ENCODE assay signal across 10 mouse cellular contexts in the genomic region with DNA sequence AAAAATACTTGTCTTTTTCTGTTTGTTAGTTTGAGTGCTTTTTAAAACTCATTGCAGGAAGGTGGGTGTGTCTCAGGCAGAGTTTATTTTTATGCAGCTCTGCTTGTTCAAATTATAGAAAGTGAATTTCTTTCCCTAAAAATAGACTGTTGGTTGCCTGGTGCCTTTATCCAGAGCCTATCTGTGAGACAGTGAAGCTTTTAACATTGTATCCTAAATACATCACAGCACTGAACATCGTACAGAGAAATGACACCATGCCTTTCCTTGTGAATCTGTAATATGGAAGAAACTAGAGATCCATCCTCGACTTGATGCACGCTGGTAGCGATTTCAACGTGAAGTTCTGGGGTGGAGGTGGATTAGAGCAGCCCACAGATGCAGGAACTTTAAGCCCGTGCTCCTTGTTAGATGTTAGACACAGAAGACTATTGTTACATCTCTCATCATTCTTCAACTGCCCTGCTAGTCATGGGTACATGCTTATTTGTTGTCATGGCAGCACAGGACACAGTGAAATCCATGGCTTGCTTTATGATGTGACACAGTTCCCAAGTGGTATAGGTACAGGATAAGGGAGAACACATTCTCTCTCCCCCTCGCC. TPM values are rescaled to one million over a fixed set of nuclear protein-coding genes. Genes with fewer than 3 reads are reported as not detected.
DNase-seq lines count a peak whose midpoint lies in the region; ATAC-seq lines count a peak whose summit lies in the region.
"Had no signal": no experiment of that assay in that cellular context is flagged by ENCODE, and none has a peak within 500 bp of the region (broad histone marks: within the 10 kb centered on the region; RNA-seq: fewer than 3 reads in every experiment).

No protein-coding gene starts in this region.

- no peaks in the 10 kb centered on the region for H3K4me1 ChIP-seq in embryonic facial prominence, embryonic 11.5 days (ENCODE audit: control insufficient read depth, insufficient read depth, low read length)
- peaks cover 6% of the 10 kb centered on the region; the same call in 1 of the 2 replicates for H3K4me1 ChIP-seq in embryonic facial prominence, embryonic 10.5 days
- H3K4me1 ChIP-seq in hindbrain, embryonic 13.5 days (replicated peaks): peaks cover 6% of the 10 kb centered on the region; the same call in 1 of the 2 replicates
- peaks cover 5% of the 10 kb centered on the region; the same call in 1 of the 2 replicates for H3K4me1 ChIP-seq in midbrain, embryonic 13.5 days (replicated peaks)
- H3K4me1 ChIP-seq: liver, embryonic 13.5 days had no signal

- H3K27me3 ChIP-seq in embryonic facial prominence, embryonic 11.5 days (ENCODE audit: control insufficient read depth, insufficient read depth, low read length): no peaks in the 10 kb centered on the region
- no peaks in the 10 kb centered on the region for H3K27me3 ChIP-seq in embryonic facial prominence, embryonic 10.5 days (replicated peaks; ENCODE audit: low read depth, poor library complexity, severe bottlenecking)
- no peaks in the 10 kb centered on the region for H3K27me3 ChIP-seq in hindbrain, embryonic 13.5 days
- H3K27me3 ChIP-seq in midbrain, embryonic 13.5 days: no peaks in the 10 kb centered on the region
- H3K27me3 ChIP-seq: liver, embryonic 13.5 days had no signal

- no peaks in the 10 kb centered on the region for H3K36me3 ChIP-seq in embryonic facial prominence, embryonic 11.5 days (replicated peaks; ENCODE audit: control insufficient read depth, insufficient read depth, low read depth, low read length)
- no peaks in the 10 kb centered on the region for H3K36me3 ChIP-seq in embryonic facial prominence, embryonic 10.5 days (replicated peaks)
- H3K36me3 ChIP-seq in hindbrain, embryonic 13.5 days: no peaks in the 10 kb centered on the region
- H3K36me3 ChIP-seq in midbrain, embryonic 13.5 days: no peaks in the 10 kb centered on the region
- H3K36me3 ChIP-seq: liver, embryonic 13.5 days had no signal

- H3K4me3 ChIP-seq in embryonic facial prominence, embryonic 11.5 days (ENCODE audit: low read depth, low read length): no peak overlapping the region
- no peak overlapping the region for H3K4me3 ChIP-seq in embryonic facial prominence, embryonic 10.5 days
- no peak overlapping the region for H3K4me3 ChIP-seq in hindbrain, embryonic 13.5 days
- H3K4me3 ChIP-seq in midbrain, embryonic 13.5 days (replicated peaks): no peak overlapping the region
- H3K4me3 ChIP-seq: liver, embryonic 13.5 days had no signal

- H3K9ac ChIP-seq in embryonic facial prominence, embryonic 11.5 days (replicated peaks; ENCODE audit: low read length): no peak overlapping the region
- H3K9ac ChIP-seq in hindbrain, embryonic 13.5 days: no peak overlapping the region
- no peak overlapping the region for H3K9ac ChIP-seq in midbrain, embryonic 13.5 days (replicated peaks)
- H3K9ac ChIP-seq: liver, embryonic 13.5 days had no signal

- H3K4me2 ChIP-seq in embryonic facial prominence, embryonic 11.5 days (ENCODE audit: low read depth, low read length): no peak overlapping the region
- H3K4me2 ChIP-seq in hindbrain, embryonic 13.5 days: 0 out of 2 replicates have a peak overlapping the region, but pooled peaks have one; percentile 1
- H3K4me2 ChIP-seq in midbrain, embryonic 13.5 days (replicated peaks): no peak overlapping the region
- H3K4me2 ChIP-seq: liver, embryonic 13.5 days had no signal

- no peaks in the 10 kb centered on the region for H3K9me3 ChIP-seq in embryonic facial prominence, embryonic 11.5 days (replicated peaks; ENCODE audit: control insufficient read depth, low read length)
- no peaks in the 10 kb centered on the region for H3K9me3 ChIP-seq in embryonic facial prominence, embryonic 10.5 days
- H3K9me3 ChIP-seq in hindbrain, embryonic 13.5 days: no peaks in the 10 kb centered on the region
- H3K9me3 ChIP-seq in midbrain, embryonic 13.5 days: no peaks in the 10 kb centered on the region
- H3K9me3 ChIP-seq: liver, embryonic 13.5 days had no signal

- 49% methylated on average over 7 of the region's 7 CpGs for WGBS in embryonic facial prominence, embryonic 11.5 days
- 51% methylated on average over 7 of the region's 7 CpGs for WGBS in embryonic facial prominence, embryonic 10.5 days
- 27% methylated on average over 7 of the region's 7 CpGs for WGBS in hindbrain, embryonic 13.5 days
- WGBS in midbrain, embryonic 13.5 days: 29% methylated on average over 6 of the region's 7 CpGs

- no peak overlapping the region for H3K27ac ChIP-seq in embryonic facial prominence, embryonic 11.5 days (replicated peaks; ENCODE audit: low read depth, low read length)
- H3K27ac ChIP-seq in embryonic facial prominence, embryonic 10.5 days (replicated peaks): no peak overlapping the region
- peak overlapping the region; percentile 31; the same call in 1 of the 2 replicates for H3K27ac ChIP-seq in hindbrain, embryonic 13.5 days
- no peak overlapping the region for H3K27ac ChIP-seq in midbrain, embryonic 13.5 days
- H3K27ac ChIP-seq: liver, embryonic 13.5 days had no signal

- no peak for DNase-seq in embryonic facial prominence, embryonic 11.5 days (ENCODE audit: low spot score)
- DNase-seq in embryonic facial prominence, embryonic 10.5 days (ENCODE audit: low spot score): no peak
- peak; percentile 48 for DNase-seq in embryo, embryonic 10.5 days (ENCODE audit: low spot score)
- DNase-seq in spleen, postnatal 4 days (ENCODE audit: low spot score in 2 of 2): no peak
- no peak for DNase-seq in kidney, postnatal 36 days
- DNase-seq in gastrocnemius, adult 18-20 months (ENCODE audit: low spot score): no peak
- DNase-seq: cerebellum, adult 9-10 months; liver, embryonic 13.5 days had no signal

- peak; percentile 75; the same call in 1 of the 2 replicates for ATAC-seq in embryonic facial prominence, embryonic 11.5 days (replicated peaks; ENCODE audit: insufficient number of reproducible peaks, low FRiP score, low TSS enrichment, low read depth)
- ATAC-seq in hindbrain, embryonic 13.5 days (ENCODE audit: low FRiP score): peak; percentile 74
- ATAC-seq in midbrain, embryonic 13.5 days: peak; percentile 86

RNA-seq across cellular contexts. Expression of gene Fam198b, which starts 45.9 kb away (rescaled TPM):
- polyA plus RNA-seq in embryonic facial prominence, embryonic 11.5 days (2014; fragmentation: Nextera tagmentation; extraction: Ambion mirVana): 2.5 and 3.2 TPM in 2 replicates
- 2.0 and 2.5 TPM in 2 replicates for polyA plus RNA-seq in embryonic facial prominence, embryonic 10.5 days (2016; fragmentation: Nextera tagmentation; extraction: Ambion mirVana)
- polyA plus RNA-seq in hindbrain, embryonic 13.5 days (2015; fragmentation: Nextera tagmentation; extraction: Ambion mirVana): 3.9 and 5.1 TPM in 2 replicates
- polyA plus RNA-seq in midbrain, embryonic 13.5 days (2015; fragmentation: Nextera tagmentation; extraction: Ambion mirVana): 0.89 and 1.9 TPM in 2 replicates
- total RNA-seq in gastrocnemius, adult 18-20 months (2021): 1 to 10 TPM; 4.4 to 5.4 TPM
